Mouse (Mus musculus) hindbrain, embryonic 16.5 days (tissue): ENCODE data around the gene Fam120b. TPM values are rescaled to one million over a fixed set of nuclear protein-coding genes. Genes with fewer than 3 reads are reported as not detected.

Source experiments
- ATAC-seq: fragments of 200-750 bp; cut with Nextera tagmentation; 2 replicates; pipeline ENCODE4 v1.8.0; 2017; ENCODE audit warnings: moderate TSS enrichment, moderate library complexity
- H3K27ac ChIP-seq: fragments of 300-500 bp; sonication (generic); 2 replicates; pipeline ENCODE4 v1.5.1; 2014; ENCODE audit warnings: low read depth, mild to moderate bottlenecking, control low read depth, low read length, moderate library complexity
- H3K27me3 ChIP-seq: fragments of 300-500 bp; sonication (generic); replicated peaks from 2 replicates; pipeline ENCODE4 v1.6.1; 2014; ENCODE audit warnings: low read length; ENCODE audit not compliant: control insufficient read depth, insufficient read depth
- H3K36me3 ChIP-seq: fragments of 300-500 bp; sonication (generic); 2 replicates; pipeline ENCODE4 v1.6.1; 2014; ENCODE audit warnings: mild to moderate bottlenecking, low read length, moderate library complexity, mixed read lengths; ENCODE audit not compliant: control insufficient read depth, insufficient read depth
- H3K4me1 ChIP-seq: fragments of 300-500 bp; sonication (generic); 2 replicates; pipeline ENCODE4 v1.6.1; 2014; ENCODE audit warnings: low read depth, low read length; ENCODE audit not compliant: control insufficient read depth, insufficient read depth
- H3K4me2 ChIP-seq: fragments of 300-500 bp; sonication (generic); 2 replicates; pipeline ENCODE4 v1.6.1; 2014; ENCODE audit warnings: mild to moderate bottlenecking, low read length, control low read depth, moderate library complexity
- H3K4me3 ChIP-seq: fragments of 300-500 bp; sonication (generic); 2 replicates; pipeline ENCODE4 v1.5.1; 2014; ENCODE audit warnings: mild to moderate bottlenecking, low read length, control low read depth, moderate library complexity
- H3K9ac ChIP-seq: fragments of 300-500 bp; sonication (generic); 2 replicates; pipeline ENCODE4 v1.6.1; 2014; ENCODE audit warnings: low read depth, mild to moderate bottlenecking, control low read depth, low read length, moderate library complexity
- H3K9me3 ChIP-seq: fragments of 300-500 bp; sonication (generic); 2 replicates; pipeline ENCODE4 v1.6.1; 2014; ENCODE audit warnings: mild to moderate bottlenecking, low read length, moderate library complexity; ENCODE audit not compliant: control insufficient read depth
- WGBS: fragments of 180-500 bp; shearing (Covaris S2); extraction: QIAGEN DNeasy Blood & Tissue Kit; methylation state at CpG from one replicate; pipeline ENCODE4 v1.1.7; 2014; 5-methylcytosine and 5-hydroxymethylcytosine counted together
- polyA plus RNA-seq: library from polyadenylated mRNA; unstranded; fragments of >200 nt; fragmentation: Nextera tagmentation; extraction: Ambion mirVana; gene quantifications from 2 replicates; pipeline ENCODE4 v1.2.1, GENCODE M21; 2015

The Fam120b gene
- polyA plus RNA-seq, 1 experiment from 2014 or later, result 45.8 TPM

DNA sequence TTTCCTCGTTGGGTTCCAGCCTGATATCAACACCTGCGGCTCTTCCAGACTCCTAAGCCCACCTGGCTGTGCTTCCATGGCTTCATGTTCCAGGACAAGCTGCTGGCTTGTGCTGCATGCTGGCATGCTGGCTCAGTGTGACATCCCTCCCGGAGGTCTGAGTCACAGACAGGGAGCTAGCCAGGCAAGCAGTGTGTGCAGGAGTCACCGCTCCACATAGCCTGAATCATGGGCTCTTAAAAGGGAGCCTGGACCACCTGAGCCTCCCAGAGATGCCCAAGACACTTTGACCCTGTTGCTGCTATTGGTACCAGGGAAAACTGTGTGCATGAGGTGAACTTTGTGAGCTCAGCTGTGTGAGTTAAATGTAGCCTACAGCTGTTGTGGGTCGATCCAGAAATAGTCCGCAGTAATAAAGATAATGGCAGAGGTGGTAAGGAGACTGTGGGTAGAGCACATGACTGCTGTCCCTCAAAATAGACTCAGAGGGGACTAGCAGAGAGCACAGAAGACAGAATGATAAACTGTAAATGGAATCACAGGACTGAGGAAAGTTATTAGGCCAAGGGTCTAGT is 66.0 kb downstream of the Fam120b start:
- no peaks in the 10 kb centered on the region for H3K9me3 ChIP-seq
- H3K36me3 ChIP-seq, result peaks cover 4% of the 10 kb centered on the region; the same call in 1 of the 2 replicates
- H3K4me3 ChIP-seq, result no peak overlapping the region
- H3K27ac ChIP-seq, result no peak overlapping the region
- H3K4me2 ChIP-seq, result no peak overlapping the region
- WGBS, result 97% methylated on average over 6 of the region's 6 CpGs
- no peaks in the 10 kb centered on the region for H3K4me1 ChIP-seq
- no peaks in the 10 kb centered on the region for H3K27me3 ChIP-seq
- ATAC-seq, result no peak
- H3K9ac ChIP-seq, result no peak overlapping the region

DNA sequence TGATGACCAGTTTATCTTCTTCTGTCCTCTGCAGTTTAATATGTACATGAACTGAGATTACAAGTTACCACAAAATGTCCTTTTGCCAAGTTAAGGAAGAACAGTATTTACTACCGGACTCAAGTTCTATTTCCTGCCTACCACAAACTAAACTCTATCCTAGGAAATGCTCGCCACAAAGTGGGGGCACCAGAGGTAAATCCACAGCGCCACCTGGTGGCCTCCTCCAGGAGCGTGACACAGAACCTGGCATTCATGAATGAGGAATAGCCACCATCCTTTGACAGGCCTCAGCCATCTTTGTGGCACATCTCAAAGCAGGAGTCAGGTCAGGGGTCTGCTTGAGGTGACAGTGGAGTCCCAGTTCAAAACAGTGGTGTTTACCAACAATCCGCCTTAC is 71.7 kb downstream of the Fam120b start:
- Histone ChIP-seq H3K27me3 (no peaks in the 10 kb centered on the region), H3K9ac (no peak overlapping the region), H3K9me3 (no peaks in the 10 kb centered on the region), H3K4me2 (no peak overlapping the region), H3K27ac (no peak overlapping the region), H3K4me1 (no peaks in the 10 kb centered on the region), H3K36me3 (peaks cover 18% of the 10 kb centered on the region), H3K4me3 (no peak overlapping the region)
- 22% methylated on average over 5 of the region's 5 CpGs for WGBS
- ATAC-seq, result no peak

DNA sequence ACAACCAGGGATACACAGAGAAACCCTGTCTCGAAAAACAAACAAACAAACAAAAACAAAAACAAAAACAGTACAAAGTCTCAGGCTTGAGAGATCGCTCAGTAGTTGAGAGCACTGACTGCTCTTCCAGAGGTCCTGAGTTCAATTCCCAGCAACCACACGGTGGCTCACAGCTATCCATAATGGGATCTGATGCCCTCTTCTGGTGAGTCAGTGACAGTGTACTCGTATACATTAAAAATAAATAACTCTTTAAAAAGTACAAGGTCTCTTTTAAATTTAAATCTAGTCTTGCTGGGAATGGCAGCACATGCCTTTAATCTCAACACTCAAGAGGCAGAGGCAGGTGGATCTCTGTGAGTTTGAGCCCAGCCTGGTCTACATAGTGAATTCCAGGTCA is 76.7 kb downstream of the Fam120b start:
- no peak overlapping the region for H3K27ac ChIP-seq
- peaks cover 58% of the 10 kb centered on the region for H3K36me3 ChIP-seq
- no peak overlapping the region for H3K4me2 ChIP-seq
- H3K9me3 ChIP-seq, result no peaks in the 10 kb centered on the region
- H3K4me1 ChIP-seq, result no peaks in the 10 kb centered on the region
- no peak overlapping the region for H3K9ac ChIP-seq
- H3K27me3 ChIP-seq, result no peaks in the 10 kb centered on the region
- ATAC-seq, result no peak
- WGBS, result 83% methylated on average over 4 of the region's 4 CpGs
- H3K4me3 ChIP-seq, result no peak overlapping the region

Other genes starting within 250 kb of the Fam120b start
- gene Dll1, start 19.3 kb upstream of the Fam120b start, polyA plus RNA-seq, result 16.3 and 17.7 TPM in 2 replicates
- 227 and 248 TPM in 2 replicates for gene Psmb1, start 103.5 kb downstream of the Fam120b start, polyA plus RNA-seq
- gene Tbp, start 103.7 kb downstream of the Fam120b start, polyA plus RNA-seq, result 51.1 and 52.6 TPM in 2 replicates
- gene Pdcd2, start 131.1 kb downstream of the Fam120b start, polyA plus RNA-seq, result 49.8 and 55.0 TPM in 2 replicates
- gene Prdm9, start 168.2 kb downstream of the Fam120b start, polyA plus RNA-seq, result 1.4 and 1.7 TPM in 2 replicates